ENCODE assay signal across 24 mouse cellular contexts in genomic region chr5:73419045-73419695, GRCm38 (mm10). TPM values are rescaled to one million over a fixed set of nuclear protein-coding genes. Genes with fewer than 3 reads are reported as not detected.
DNase-seq lines count a peak whose midpoint lies in the region; ATAC-seq and TF ChIP-seq lines count a peak whose summit lies in the region.
"Had no signal": no experiment of that assay in that cellular context is flagged by ENCODE, and none has a peak within 500 bp of the region (broad histone marks: within the 10 kb centered on the region; RNA-seq: fewer than 3 reads in every experiment).

No protein-coding gene starts in this region.

- no peaks in the 10 kb centered on the region for H3K27me3 ChIP-seq in heart, embryonic 14.5 days (ENCODE audit: control insufficient read depth, insufficient read depth, low read length)
- no peaks in the 10 kb centered on the region for H3K27me3 ChIP-seq in hindbrain, embryonic 10.5 days (ENCODE audit: insufficient read depth, poor library complexity, severe bottlenecking)
- no peaks in the 10 kb centered on the region; the same call in 1 of the 2 replicates for H3K27me3 ChIP-seq in midbrain, embryonic 10.5 days (ENCODE audit: low read depth, poor library complexity, severe bottlenecking)
- H3K27me3 ChIP-seq: hindbrain, embryonic 12.5 days; neural tube, embryonic 15.5 days had no signal

- H3K4me2 ChIP-seq in heart, embryonic 14.5 days (ENCODE audit: low read length) = peak overlapping the region; percentile 4; the same call in 1 of the 2 replicates
- H3K4me2 ChIP-seq: hindbrain, embryonic 12.5 days; neural tube, embryonic 15.5 days had no signal

- TF ChIP-seq CTCF in left cerebral cortex, adult 2 months (IDR thresholded peaks at IDR 0.05) = no peak

- no peak overlapping the region for H3K4me3 ChIP-seq in heart, embryonic 14.5 days (ENCODE audit: control insufficient read depth in 1 of 2, insufficient read depth in 1 of 2, low read depth in 1 of 2, low read length in 2 of 2)
- H3K4me3 ChIP-seq in hindbrain, embryonic 10.5 days = no peak overlapping the region
- H3K4me3 ChIP-seq in midbrain, embryonic 10.5 days = no peak overlapping the region
- H3K4me3 ChIP-seq in left cerebral cortex, adult 2 months = no peak overlapping the region
- H3K4me3 ChIP-seq: embryonic facial prominence, embryonic 10.5 days; erythroblast, embryonic 14.5 days; hindbrain, embryonic 12.5 days; megakaryocyte, embryonic 14.5 days; neural tube, embryonic 15.5 days had no signal

- WGBS in heart, embryonic 14.5 days = 57% methylated on average over 11 of the region's 11 CpGs
- 68% methylated on average over 11 of the region's 11 CpGs for WGBS in hindbrain, embryonic 10.5 days
- WGBS in midbrain, embryonic 10.5 days = 75% methylated on average over 11 of the region's 11 CpGs

- DNase-seq in heart, postnatal 10 days = no peak
- DNase-seq in ES-CJ7 (ENCODE audit: low read depth, low spot score) = peak; percentile 94
- DNase-seq in kidney, adult 18-20 months = peak; percentile 30
- peak; percentile 11 for DNase-seq in kidney, postnatal 14 days
- no peak for DNase-seq in hindbrain, embryonic 10.5 days (ENCODE audit: low spot score)
- DNase-seq in midbrain, embryonic 10.5 days (ENCODE audit: low spot score) = no peak
- DNase-seq in left cerebral cortex, adult 2 months (ENCODE audit: extremely low spot score in 1 of 2, low spot score in 2 of 2) = no peak
- DNase-seq: cerebellum, postnatal 25 days; forebrain, postnatal 0 days; lung, postnatal 10 days; thymus, postnatal 4 days had no signal

- intact Hi-C loops in heart, postnatal 10 days (cut with DNase I) = no loop called here
- intact Hi-C loops in left cerebral cortex, adult 2 months (cut with DNase I) = no loop called here

- no peak overlapping the region for H3K27ac ChIP-seq in heart, embryonic 14.5 days (replicated peaks in 1 of 2; ENCODE audit: control insufficient read depth in 1 of 2, insufficient read depth in 1 of 2, low read depth in 2 of 2, low read length in 2 of 2)
- no peak overlapping the region for H3K27ac ChIP-seq in hindbrain, embryonic 10.5 days
- no peak overlapping the region for H3K27ac ChIP-seq in midbrain, embryonic 10.5 days (replicated peaks)
- H3K27ac ChIP-seq in left cerebral cortex, adult 2 months = no peak overlapping the region
- H3K27ac ChIP-seq: embryonic facial prominence, embryonic 10.5 days; hindbrain, embryonic 12.5 days; liver, embryonic 14.5 days; neural tube, embryonic 15.5 days had no signal

- H3K9ac ChIP-seq in heart, embryonic 14.5 days (ENCODE audit: low read length) = no peak overlapping the region
- H3K9ac ChIP-seq: forebrain, postnatal 0 days; hindbrain, embryonic 12.5 days; liver, embryonic 14.5 days; neural tube, embryonic 15.5 days had no signal

- no peak for ATAC-seq in heart, embryonic 14.5 days (ENCODE audit: insufficient number of reproducible peaks, insufficient read depth, low FRiP score, low read depth)
- ATAC-seq: activated CD4-positive, CD25-positive, alpha-beta regulatory T cell, adult 4 months; forebrain, postnatal 0 days had no signal

- no peaks in the 10 kb centered on the region for H3K36me3 ChIP-seq in heart, embryonic 14.5 days (ENCODE audit: control insufficient read depth, insufficient read depth, low read length)
- no peaks in the 10 kb centered on the region for H3K36me3 ChIP-seq in hindbrain, embryonic 10.5 days
- no peaks in the 10 kb centered on the region for H3K36me3 ChIP-seq in midbrain, embryonic 10.5 days
- H3K36me3 ChIP-seq: embryonic facial prominence, embryonic 10.5 days; G1E; hindbrain, embryonic 12.5 days; neural tube, embryonic 15.5 days had no signal

- H3K9me3 ChIP-seq in heart, embryonic 14.5 days (ENCODE audit: control insufficient read depth, low read length) = no peaks in the 10 kb centered on the region
- no peaks in the 10 kb centered on the region for H3K9me3 ChIP-seq in hindbrain, embryonic 10.5 days
- no peaks in the 10 kb centered on the region for H3K9me3 ChIP-seq in midbrain, embryonic 10.5 days (replicated peaks)
- H3K9me3 ChIP-seq: embryonic facial prominence, embryonic 10.5 days; G1E; hindbrain, embryonic 12.5 days; neural tube, embryonic 15.5 days had no signal

- H3K4me1 ChIP-seq in heart, embryonic 14.5 days (ENCODE audit: control insufficient read depth in 2 of 2, insufficient read depth in 2 of 2, low read length in 2 of 2) = no peaks in the 10 kb centered on the region
- H3K4me1 ChIP-seq in hindbrain, embryonic 10.5 days (replicated peaks) = peaks cover 8% of the 10 kb centered on the region
- peaks cover 8% of the 10 kb centered on the region for H3K4me1 ChIP-seq in midbrain, embryonic 10.5 days
- H3K4me1 ChIP-seq: hindbrain, embryonic 12.5 days; megakaryocyte, embryonic 14.5 days; neural tube, embryonic 15.5 days had no signal

RNA-seq across cellular contexts. Expression of gene Cwh43, which starts 13.3 kb away (rescaled TPM):
- not detected in 2 replicates for polyA plus RNA-seq in heart, embryonic 14.5 days (2014; fragmentation: Nextera tagmentation; extraction: Ambion mirVana)
- total RNA-seq in heart, postnatal 10 days (2021) = not detected
- polyA plus RNA-seq in hindbrain, embryonic 10.5 days (2016; fragmentation: Nextera tagmentation; extraction: Ambion mirVana) = not detected in 2 replicates
- not detected in 2 replicates for polyA plus RNA-seq in midbrain, embryonic 10.5 days (2016; fragmentation: Nextera tagmentation; extraction: Ambion mirVana)
- total RNA-seq in left cerebral cortex, adult 2 months (2021) = 1 to 10 TPM; 1.6 to 1.9 TPM
- total RNA-seq: G1E; gastrocnemius, adult 8-10 months; heart, adult 8-10 months had no signal
- polyA plus RNA-seq: embryonic facial prominence, embryonic 10.5 days; erythroblast, embryonic 14.5 days; G1E; hindbrain, embryonic 12.5 days; limb, embryonic 11.5 days; liver, embryonic 14.5 days; stomach, embryonic 14.5 days had no signal

Comparison
In these comparisons a context has a peak if more than half of its experiments do, and no peak if none do; other contexts are left out.
1. DNase-seq: peak in ES-CJ7 (single experiment), kidney, adult 18-20 months (single experiment) and kidney, postnatal 14 days (single experiment); none in heart, postnatal 10 days (0 of 2), hindbrain, embryonic 10.5 days (single experiment), midbrain, embryonic 10.5 days (single experiment) and left cerebral cortex, adult 2 months (0 of 2).